8 mouse cellular contexts compared by ENCODE assay signal in genomic region chr13:4190904-4191303, GRCm38 (mm10). TPM values are rescaled to one million over a fixed set of nuclear protein-coding genes. Genes with fewer than 3 reads are reported as not detected.
DNase-seq lines count a peak whose midpoint lies in the region; ATAC-seq and TF ChIP-seq lines count a peak whose summit lies in the region.
"Had no signal": no experiment of that assay in that cellular context is flagged by ENCODE, and none has a peak within 500 bp of the region (broad histone marks: within the 10 kb centered on the region; RNA-seq: fewer than 3 reads in every experiment).

Gene Akr1c13, plus strand, starts transcription at chr13:4191150.

- H3K4me2 ChIP-seq in kidney, postnatal 0 days (ENCODE audit: low read length), result no peak within 1 kb of the TSS
- H3K4me2 ChIP-seq in midbrain, embryonic 13.5 days (replicated peaks), result no peak within 1 kb of the TSS
- H3K4me2 ChIP-seq: embryonic facial prominence, embryonic 12.5 days had no signal

- H3K36me3 ChIP-seq in spleen, adult 2 months (ENCODE audit: control insufficient read depth, insufficient read depth, low read length), result no peaks in the 10 kb centered on the region
- H3K36me3 ChIP-seq in kidney, postnatal 0 days (ENCODE audit: insufficient read depth, low read length), result no peaks in the 10 kb centered on the region
- H3K36me3 ChIP-seq in megakaryocyte, embryonic 14.5 days (replicated peaks; ENCODE audit: low read length), result no peaks in the 10 kb centered on the region
- H3K36me3 ChIP-seq in midbrain, embryonic 13.5 days, result no peaks in the 10 kb centered on the region
- H3K36me3 ChIP-seq: embryonic facial prominence, embryonic 12.5 days had no signal

- H3K27me3 ChIP-seq in spleen, adult 2 months (ENCODE audit: control insufficient read depth, insufficient read depth, low read length), result no peaks in the 10 kb centered on the region
- no peaks in the 10 kb centered on the region for H3K27me3 ChIP-seq in kidney, postnatal 0 days (ENCODE audit: insufficient read depth, low read length)
- no peaks in the 10 kb centered on the region for H3K27me3 ChIP-seq in megakaryocyte, embryonic 14.5 days (replicated peaks)
- no peaks in the 10 kb centered on the region for H3K27me3 ChIP-seq in midbrain, embryonic 13.5 days
- H3K27me3 ChIP-seq: embryonic facial prominence, embryonic 12.5 days had no signal

- intact Hi-C loops in left cerebral cortex, adult 2 months (cut with DNase I), result no loop called here

- H3K4me3 ChIP-seq in spleen, adult 2 months (ENCODE audit: extremely low read depth, insufficient read depth, insufficient read length), result peak within 1 kb of the TSS; percentile 29; the same call in 1 of the 2 replicates
- no peak within 1 kb of the TSS for H3K4me3 ChIP-seq in kidney, postnatal 0 days (replicated peaks; ENCODE audit: low read depth, low read length)
- H3K4me3 ChIP-seq in megakaryocyte, embryonic 14.5 days (replicated peaks), result peak within 1 kb of the TSS; percentile 85
- H3K4me3 ChIP-seq in left cerebral cortex, adult 2 months, result no peak within 1 kb of the TSS
- H3K4me3 ChIP-seq in midbrain, embryonic 13.5 days (replicated peaks), result no peak within 1 kb of the TSS
- H3K4me3 ChIP-seq: embryonic facial prominence, embryonic 12.5 days had no signal

- TF ChIP-seq POLR2A in spleen, adult 2 months (IDR thresholded peaks at IDR 0.05; ENCODE audit: low read depth, low read length), result no peak

- peak; percentile 88 for ATAC-seq in kidney, postnatal 0 days (replicated peaks; ENCODE audit: low FRiP score, low read depth)
- no peak for ATAC-seq in midbrain, embryonic 13.5 days

- TF ChIP-seq CTCF in spleen, adult 2 months (IDR thresholded peaks at IDR 0.05; ENCODE audit: extremely low read depth, insufficient read depth, insufficient read length, insufficient replicate concordance), result no peak
- no peak for TF ChIP-seq CTCF in kidney, postnatal 0 days (IDR thresholded peaks at IDR 0.05; ENCODE audit: low read depth)
- no peak for TF ChIP-seq CTCF in left cerebral cortex, adult 2 months (IDR thresholded peaks at IDR 0.05)

- 47% methylated on average over 3 of the region's 3 CpGs for WGBS in spleen, adult 2 months
- WGBS in kidney, postnatal 0 days, result 42% methylated on average over 3 of the region's 3 CpGs
- 81% methylated on average over 3 of the region's 3 CpGs for WGBS in midbrain, embryonic 13.5 days

- no peaks in the 10 kb centered on the region for H3K9me3 ChIP-seq in kidney, postnatal 0 days (replicated peaks; ENCODE audit: low read length)
- H3K9me3 ChIP-seq in megakaryocyte, embryonic 14.5 days, result no peaks in the 10 kb centered on the region
- H3K9me3 ChIP-seq in midbrain, embryonic 13.5 days, result no peaks in the 10 kb centered on the region
- H3K9me3 ChIP-seq: embryonic facial prominence, embryonic 12.5 days had no signal

- H3K27ac ChIP-seq in spleen, adult 2 months (ENCODE audit: insufficient read depth, low read length), result peak within 1 kb of the TSS; percentile 1; the same call in 1 of the 2 replicates
- no peak within 1 kb of the TSS for H3K27ac ChIP-seq in kidney, postnatal 0 days
- H3K27ac ChIP-seq in left cerebral cortex, adult 2 months, result no peak within 1 kb of the TSS
- H3K27ac ChIP-seq in midbrain, embryonic 13.5 days, result no peak within 1 kb of the TSS
- H3K27ac ChIP-seq: embryonic facial prominence, embryonic 12.5 days had no signal

- DNase-seq in spleen, adult 2 months (ENCODE audit: low read depth in 1 of 2, low spot score in 2 of 2), result peak in 1 of 2 experiments; percentile 4
- DNase-seq in spleen, adult 12 weeks (ENCODE audit: low spot score), result no peak
- DNase-seq in adrenal gland, postnatal 4 days (ENCODE audit: low spot score in 2 of 2), result peak in 1 of 2 experiments; percentile 6
- peak; percentile 25 for DNase-seq in kidney, postnatal 0 days (ENCODE audit: low spot score)
- DNase-seq in left cerebral cortex, adult 2 months (ENCODE audit: extremely low spot score in 1 of 2, low spot score in 2 of 2), result no peak

- H3K9ac ChIP-seq in kidney, postnatal 0 days (ENCODE audit: low read depth, low read length), result no peak within 1 kb of the TSS
- no peak within 1 kb of the TSS for H3K9ac ChIP-seq in midbrain, embryonic 13.5 days (replicated peaks)
- H3K9ac ChIP-seq: embryonic facial prominence, embryonic 12.5 days had no signal

- H3K4me1 ChIP-seq in spleen, adult 2 months (ENCODE audit: control insufficient read depth, insufficient read depth, insufficient read length), result no peaks in the 10 kb centered on the region
- H3K4me1 ChIP-seq in kidney, postnatal 0 days (replicated peaks; ENCODE audit: insufficient read depth, low read length), result no peaks in the 10 kb centered on the region
- H3K4me1 ChIP-seq in megakaryocyte, embryonic 14.5 days, result peaks cover 30% of the 10 kb centered on the region
- H3K4me1 ChIP-seq in midbrain, embryonic 13.5 days (replicated peaks), result no peaks in the 10 kb centered on the region
- H3K4me1 ChIP-seq: embryonic facial prominence, embryonic 12.5 days had no signal

RNA-seq across cellular contexts. Expression of gene Akr1c13, which starts in this region (rescaled TPM):
- polyA plus RNA-seq in spleen, adult 2 months (2012; rRNA removed), result 1.4 and 1.8 TPM in 2 replicates
- 10 to 100 TPM; 17.4 to 21.2 TPM for total RNA-seq in adrenal gland, postnatal 4 days (2021)
- polyA plus RNA-seq in kidney, postnatal 0 days (2015; fragmentation: Nextera tagmentation; extraction: Ambion mirVana), result 10.1 and 11.6 TPM in 2 replicates
- polyA plus RNA-seq in megakaryocyte, embryonic 14.5 days (2012; ENCODE audit: insufficient read depth, low replicate concordance), result 4.7 TPM in 1 of 2 replicates, not detected in the other
- under 1 TPM in 1 of 2 experiments, not detected in 1; 0.36 TPM for total RNA-seq in left cerebral cortex, adult 2 months (2021)
- 1.3 and 1.6 TPM in 2 replicates for polyA plus RNA-seq in midbrain, embryonic 13.5 days (2015; fragmentation: Nextera tagmentation; extraction: Ambion mirVana)

Comparison
In these comparisons a context has a peak if more than half of its experiments do, and no peak if none do; other contexts are left out.
1. RNA of gene Akr1c13 (total RNA-seq): 17.4 to 21.2 TPM in adrenal gland, postnatal 4 days; 0.36 TPM in left cerebral cortex, adult 2 months; every median in the first group is over 10 times any median in the second.
2. H3K4me3 ChIP-seq: peak in spleen, adult 2 months (single experiment) and megakaryocyte, embryonic 14.5 days (single experiment); none in kidney, postnatal 0 days (single experiment), left cerebral cortex, adult 2 months (single experiment) and midbrain, embryonic 13.5 days (single experiment).